Mouse (Mus musculus) spleen, adult 2 months (tissue): ENCODE data around the gene Defb41. TPM values are rescaled to one million over a fixed set of nuclear protein-coding genes. Genes with fewer than 3 reads are reported as not detected.
"Not testable (repeated sequence)": the region's sequence is repeated elsewhere in the genome, so short reads cannot be mapped to it uniquely, and the experiment has no call there.

Experiments used
- DNase-seq, 2 experiments: peaks; one replicate each; pipeline versions ENCODE4 v3.0.0 to v3.0.0-alpha.2; 2012 to 2021; ENCODE audit warnings: low spot score in 2 of 2, low read depth in 1 of 2
- H3K27ac ChIP-seq: fragments of 200-500 bp; 2 replicates; pipeline ENCODE4 v1.5.1; 2012; ENCODE audit warnings: low read length, inconsistent platforms; ENCODE audit not compliant: insufficient read depth
- H3K27me3 ChIP-seq: fragments of 200-500 bp; 2 replicates; pipeline ENCODE4 v1.6.1; 2012; ENCODE audit warnings: mild to moderate bottlenecking, moderate library complexity, low read length, inconsistent platforms; ENCODE audit not compliant: control insufficient read depth, insufficient read depth
- H3K36me3 ChIP-seq: fragments of 200-500 bp; 2 replicates; pipeline ENCODE4 v1.6.1; 2012; ENCODE audit warnings: mild to moderate bottlenecking, low read length, inconsistent platforms; ENCODE audit not compliant: control insufficient read depth, insufficient read depth
- H3K4me1 ChIP-seq: fragments of 200-500 bp; 2 replicates; pipeline ENCODE4 v1.6.1; 2011; ENCODE audit warnings: inconsistent platforms; ENCODE audit not compliant: control insufficient read depth, insufficient read depth, insufficient read length
- H3K4me3 ChIP-seq: fragments of 200-500 bp; 2 replicates; pipeline ENCODE4 v1.5.1; 2011; ENCODE audit warnings: mild to moderate bottlenecking, inconsistent platforms; ENCODE audit not compliant: insufficient read depth, insufficient read length; ENCODE audit errors: extremely low read depth
- CTCF ChIP-seq: fragments of 200-500 bp; IDR thresholded peaks from 2 replicates; pipeline ENCODE4 v1.5.1; 2011; ENCODE audit warnings: mild to moderate bottlenecking, inconsistent platforms; ENCODE audit not compliant: insufficient read depth, insufficient read length, insufficient replicate concordance; ENCODE audit errors: extremely low read depth
- POLR2A ChIP-seq: fragments of 200-500 bp; IDR thresholded peaks from 2 replicates; pipeline ENCODE4 v1.6.1; 2011; ENCODE audit warnings: low read depth, low read length, inconsistent platforms
- WGBS: fragments of 180-500 bp; shearing (Covaris S2); methylation state at CpG from one replicate; pipeline ENCODE4 v1.1.7; 2018; 5-methylcytosine and 5-hydroxymethylcytosine counted together
- polyA plus RNA-seq: library from polyadenylated mRNA; depleted of rRNA; stranded (reverse); fragments of >200 nt; gene quantifications from 2 replicates; pipeline ENCODE4 v1.2.3, GENCODE M21; 2012; rRNA removed

Gene Defb41
- polyA plus RNA-seq, 1 experiment = not detected

GRCm38 (mm10) chr1:18268845-18269244, 3.9 kb upstream of the Defb41 start:
- TF ChIP-seq CTCF = no peak
- no peak for TF ChIP-seq POLR2A
- 84% methylated on average over 5 of the region's 5 CpGs for WGBS
- no peaks in the 10 kb centered on the region for H3K36me3 ChIP-seq
- no peaks in the 10 kb centered on the region for H3K4me1 ChIP-seq
- H3K27ac ChIP-seq = no peak overlapping the region
- DNase-seq = no peak
- no peak overlapping the region for H3K4me3 ChIP-seq
- H3K27me3 ChIP-seq = no peaks in the 10 kb centered on the region

- not testable (repeated sequence) for H3K27ac ChIP-seq, H3K4me3 ChIP-seq, H3K4me1 ChIP-seq, H3K27me3 ChIP-seq, H3K36me3 ChIP-seq, DNase-seq
- WGBS = 85% methylated on average over 9 of the region's 9 CpGs
Measured at GRCm38 (mm10) chr1:18245801-18246580, 18.9 kb downstream of the Defb41 start.

- 69% methylated on average over 1 of the region's 1 CpGs for WGBS
- no peak within 1 kb of the TSS for H3K4me3 ChIP-seq
- H3K27ac ChIP-seq = no peak within 1 kb of the TSS
- H3K4me1 ChIP-seq = no peaks in the 10 kb centered on the region
- H3K27me3 ChIP-seq = no peaks in the 10 kb centered on the region
- H3K36me3 ChIP-seq = no peaks in the 10 kb centered on the region
- TF ChIP-seq CTCF (no peak), POLR2A (no peak)
- DNase-seq = no peak
Measured at GRCm38 (mm10) chr1:18237343-18237742, 27.6 kb downstream of the Defb41 start, which contains the start of gene Defb18. TSS of gene Defb18 (minus strand) at chr1:18237443.

GRCm38 (mm10) chr1:18223385-18223945, 41.5 kb downstream of the Defb41 start:
- no peak for DNase-seq
- no peaks in the 10 kb centered on the region for H3K4me1 ChIP-seq
- TF ChIP-seq CTCF = no peak
- TF ChIP-seq POLR2A = no peak
- no peak overlapping the region for H3K4me3 ChIP-seq
- H3K27me3 ChIP-seq = no peaks in the 10 kb centered on the region
- H3K27ac ChIP-seq = no peak overlapping the region
- WGBS = 65% methylated on average over 3 of the region's 3 CpGs
- no peaks in the 10 kb centered on the region for H3K36me3 ChIP-seq

Other genes starting within 250 kb of the Defb41 start
- not detected in 2 replicates for gene Crisp4, start 119.2 kb downstream of the Defb41 start, polyA plus RNA-seq
- gene Defb18, start 27.7 kb downstream of the Defb41 start, polyA plus RNA-seq = not detected in 2 replicates